Mouse (Mus musculus) kidney, adult 2 months (tissue): ENCODE data around the gene Hsd3b7.

ENCODE experiments used
- CTCF ChIP-seq: fragments of 200-500 bp; conservative IDR thresholded peaks from 2 replicates; pipeline ENCODE4 v1.5.1; 2011; ENCODE audit warnings: low read depth, mild to moderate bottlenecking, control low read depth, low read length, moderate library complexity, mixed read lengths; ENCODE audit not compliant: insufficient read depth, insufficient read length
- POLR2A ChIP-seq: fragments of 200-500 bp; IDR thresholded peaks from one replicate; pipeline ENCODE4 v1.6.1; 2011; ENCODE audit warnings: low read depth, low read length, control low read depth

- TF ChIP-seq CTCF (no peak), POLR2A (no peak)
These were observed 8.4 kb downstream of the Hsd3b7 start for GRCm38 (mm10) chr7:127808821-127809220.
